Comparison of ENCODE assay signal across 11 mouse cellular contexts in genomic region chr16:89818661-89819060, GRCm38 (mm10).
A peak's percentile ranks its signal among the peaks of the same experiment; 100 is the strongest.
DNase-seq lines count a peak whose midpoint lies in the region; ATAC-seq and TF ChIP-seq lines count a peak whose summit lies in the region.
"Had no signal": no experiment of that assay in that cellular context is flagged by ENCODE, and none has a peak within 500 bp of the region (broad histone marks: within the 10 kb centered on the region; RNA-seq: fewer than 3 reads in every experiment).

No protein-coding gene starts in this region.

- H3K27ac ChIP-seq in liver, embryonic 11.5 days (ENCODE audit: low read depth, low read length): no peak overlapping the region
- H3K27ac ChIP-seq in forebrain, embryonic 12.5 days: no peak overlapping the region
- no peak overlapping the region for H3K27ac ChIP-seq in intestine, postnatal 0 days (ENCODE audit: low read depth, low read length)
- H3K27ac ChIP-seq in neural tube, embryonic 15.5 days (replicated peaks): no peak overlapping the region
- H3K27ac ChIP-seq: kidney, postnatal 0 days had no signal

- no peak for ATAC-seq in liver, embryonic 11.5 days (replicated peaks; ENCODE audit: low FRiP score)
- ATAC-seq in forebrain, embryonic 12.5 days (ENCODE audit: low FRiP score): no peak
- no peak for ATAC-seq in intestine, postnatal 0 days
- no peak for ATAC-seq in neural tube, embryonic 15.5 days (ENCODE audit: low FRiP score)

- H3K4me2 ChIP-seq in liver, embryonic 11.5 days: peak overlapping the region; percentile 79
- H3K4me2 ChIP-seq in forebrain, embryonic 12.5 days: peak overlapping the region; percentile 83; the same call in 1 of the 2 replicates
- H3K4me2 ChIP-seq in intestine, postnatal 0 days (replicated peaks; ENCODE audit: low read depth): no peak overlapping the region
- peak overlapping the region; percentile 66 for H3K4me2 ChIP-seq in neural tube, embryonic 15.5 days

- DNase-seq in liver, embryonic 11.5 days (ENCODE audit: low spot score): no peak
- no peak for DNase-seq in liver
- no peak for DNase-seq in left cerebral cortex, postnatal 14 days (ENCODE audit: low spot score in 2 of 2)
- DNase-seq in adrenal gland, postnatal 4 days (ENCODE audit: low spot score in 2 of 2): no peak
- DNase-seq: spleen, adult 18-20 months had no signal

- no peaks in the 10 kb centered on the region for H3K36me3 ChIP-seq in liver, embryonic 11.5 days (ENCODE audit: control insufficient read depth, insufficient read depth, low read length)
- peaks cover 15% of the 10 kb centered on the region; the same call in 1 of the 2 replicates for H3K36me3 ChIP-seq in forebrain, embryonic 12.5 days (replicated peaks)
- H3K36me3 ChIP-seq in intestine, postnatal 0 days (ENCODE audit: control insufficient read depth, insufficient read depth): no peaks in the 10 kb centered on the region
- H3K36me3 ChIP-seq in neural tube, embryonic 15.5 days: peaks cover 7% of the 10 kb centered on the region; the same call in 1 of the 2 replicates
- H3K36me3 ChIP-seq: G1E had no signal

- intact Hi-C loops in left cerebral cortex, postnatal 14 days (cut with DNase I): no loop called here

- H3K9ac ChIP-seq in liver, embryonic 11.5 days (ENCODE audit: low read depth, low read length): no peak overlapping the region
- H3K9ac ChIP-seq in forebrain, embryonic 12.5 days: no peak overlapping the region
- no peak overlapping the region for H3K9ac ChIP-seq in intestine, postnatal 0 days (ENCODE audit: low read depth, low read length)
- H3K9ac ChIP-seq in neural tube, embryonic 15.5 days (replicated peaks): no peak overlapping the region

- H3K9me3 ChIP-seq in liver, embryonic 11.5 days (ENCODE audit: control insufficient read depth, low read length): no peaks in the 10 kb centered on the region
- H3K9me3 ChIP-seq in forebrain, embryonic 12.5 days: no peaks in the 10 kb centered on the region
- H3K9me3 ChIP-seq in intestine, postnatal 0 days (ENCODE audit: control insufficient read depth): no peaks in the 10 kb centered on the region
- H3K9me3 ChIP-seq in neural tube, embryonic 15.5 days (replicated peaks): no peaks in the 10 kb centered on the region

- H3K4me1 ChIP-seq in liver, embryonic 11.5 days (replicated peaks; ENCODE audit: control insufficient read depth, insufficient read depth, low read length): peaks cover 21% of the 10 kb centered on the region
- H3K4me1 ChIP-seq in forebrain, embryonic 12.5 days: peaks cover 36% of the 10 kb centered on the region
- H3K4me1 ChIP-seq in intestine, postnatal 0 days (replicated peaks; ENCODE audit: control insufficient read depth, insufficient read depth, low read length): no peaks in the 10 kb centered on the region
- peaks cover 25% of the 10 kb centered on the region for H3K4me1 ChIP-seq in neural tube, embryonic 15.5 days

- TF ChIP-seq CTCF in intestine, postnatal 0 days (IDR thresholded peaks at IDR 0.05; ENCODE audit: low read depth): no peak

- peaks cover 20% of the 10 kb centered on the region for H3K27me3 ChIP-seq in liver, embryonic 11.5 days (replicated peaks; ENCODE audit: control insufficient read depth, insufficient read depth, low read length)
- H3K27me3 ChIP-seq in forebrain, embryonic 12.5 days: peaks cover 31% of the 10 kb centered on the region
- no peaks in the 10 kb centered on the region for H3K27me3 ChIP-seq in intestine, postnatal 0 days (replicated peaks; ENCODE audit: control insufficient read depth, insufficient read depth, low read length)
- no peaks in the 10 kb centered on the region for H3K27me3 ChIP-seq in neural tube, embryonic 15.5 days (replicated peaks)

- 51% methylated on average over 4 of the region's 4 CpGs for WGBS in liver, embryonic 11.5 days
- 32% methylated on average over 4 of the region's 4 CpGs for WGBS in forebrain, embryonic 12.5 days
- 55% methylated on average over 4 of the region's 4 CpGs for WGBS in intestine, postnatal 0 days
- 26% methylated on average over 4 of the region's 4 CpGs for WGBS in neural tube, embryonic 15.5 days

- no peak overlapping the region for H3K4me3 ChIP-seq in liver, embryonic 11.5 days (ENCODE audit: low read depth, low read length)
- H3K4me3 ChIP-seq in forebrain, embryonic 12.5 days (replicated peaks): peak overlapping the region; percentile 41
- H3K4me3 ChIP-seq in intestine, postnatal 0 days (ENCODE audit: low read depth, low read length): 0 out of 2 replicates have a peak overlapping the region, but pooled peaks have one; percentile 32
- H3K4me3 ChIP-seq in neural tube, embryonic 15.5 days (replicated peaks): peak overlapping the region; percentile 36; the same call in 1 of the 2 replicates
- H3K4me3 ChIP-seq: myocyte had no signal
